Mouse (Mus musculus) intestine, embryonic 16.5 days (tissue): Measurements from ENCODE around the gene Pcsk5. TPM values are rescaled to one million over a fixed set of nuclear protein-coding genes. Genes with fewer than 3 reads are reported as not detected.

ENCODE experiments used
- ATAC-seq: fragments of 200-750 bp; cut with Nextera tagmentation; 2 replicates; pipeline ENCODE4 v1.8.0; 2017; ENCODE audit warnings: moderate TSS enrichment, moderate library complexity
- H3K27ac ChIP-seq: fragments of 300-500 bp; sonication (generic); 2 replicates; pipeline ENCODE4 v1.5.1; 2014; ENCODE audit warnings: mild to moderate bottlenecking, low read length
- H3K27me3 ChIP-seq: fragments of 300-500 bp; sonication (generic); replicated peaks from 2 replicates; pipeline ENCODE4 v1.6.1; 2014; ENCODE audit warnings: low read length, control low read depth, mixed read lengths; ENCODE audit not compliant: control insufficient read depth, insufficient read depth
- H3K36me3 ChIP-seq: fragments of 300-500 bp; sonication (generic); 2 replicates; pipeline ENCODE4 v1.6.1; 2014; ENCODE audit warnings: low read length, control low read depth; ENCODE audit not compliant: control insufficient read depth, insufficient read depth
- H3K4me1 ChIP-seq: fragments of 300-500 bp; sonication (generic); 2 replicates; pipeline ENCODE4 v1.6.1; 2014; ENCODE audit warnings: low read length, control low read depth, mixed read lengths; ENCODE audit not compliant: control insufficient read depth, insufficient read depth
- H3K4me2 ChIP-seq: fragments of 300-500 bp; sonication (generic); 2 replicates; pipeline ENCODE4 v1.6.1; 2014; ENCODE audit warnings: low read depth, low read length, control low read depth
- H3K4me3 ChIP-seq: fragments of 300-500 bp; sonication (generic); 2 replicates; pipeline ENCODE4 v1.5.1; 2014; ENCODE audit warnings: mild to moderate bottlenecking, low read length
- H3K9ac ChIP-seq: fragments of 300-500 bp; sonication (generic); 2 replicates; pipeline ENCODE4 v1.6.1; 2014; ENCODE audit warnings: low read depth, low read length
- H3K9me3 ChIP-seq: fragments of 300-500 bp; sonication (generic); 2 replicates; pipeline ENCODE4 v1.6.1; 2016; ENCODE audit warnings: low read length, control low read depth; ENCODE audit not compliant: control insufficient read depth
- WGBS: fragments of 180-500 bp; shearing (Covaris S2); extraction: QIAGEN DNeasy Blood & Tissue Kit; methylation state at CpG from one replicate; pipeline ENCODE4 v1.1.7; 2014; 5-methylcytosine and 5-hydroxymethylcytosine counted together
- polyA plus RNA-seq: library from polyadenylated mRNA; unstranded; fragments of >200 nt; fragmentation: Nextera tagmentation; extraction: Ambion mirVana; gene quantifications from 2 replicates; pipeline ENCODE4 v1.2.1, GENCODE M21; 2015

Gene Pcsk5
- polyA plus RNA-seq, 1 experiment from 2014 or later = 30.2 TPM

DNA sequence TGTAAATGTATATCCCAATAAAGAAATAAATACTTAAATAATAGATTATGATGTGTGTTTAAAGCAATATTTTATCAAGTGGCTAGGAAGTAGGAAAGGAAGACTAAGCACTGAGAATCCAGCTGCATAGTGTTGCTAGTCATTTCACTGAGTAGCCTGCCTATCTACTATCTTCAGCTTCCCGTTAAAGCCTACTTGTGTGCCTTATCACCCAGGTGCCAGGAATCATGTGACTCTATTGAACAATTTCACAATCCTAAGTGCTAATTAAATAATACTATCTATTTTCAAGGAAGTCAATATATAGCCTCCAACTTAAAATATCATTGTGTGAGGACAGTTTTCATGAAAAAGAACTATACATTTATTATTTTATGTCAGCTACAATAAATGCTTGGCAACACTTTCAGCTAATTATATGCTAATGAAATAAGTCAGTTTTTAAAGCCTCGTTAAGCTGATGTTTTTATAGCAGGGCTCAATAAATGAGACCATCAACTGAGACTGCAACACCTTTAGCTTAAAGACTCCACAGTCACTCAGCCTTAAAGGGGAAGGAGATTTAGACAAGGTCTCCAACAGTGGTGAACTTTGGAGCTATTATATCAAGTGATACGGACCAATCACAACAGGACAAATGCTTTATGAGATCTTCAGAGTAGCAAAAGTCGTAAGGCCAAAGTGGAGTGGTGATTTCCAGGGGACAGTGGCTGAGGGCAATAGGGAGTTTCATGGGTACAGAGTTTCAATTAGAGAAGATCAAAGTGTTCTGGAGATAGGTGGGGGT, 308.5 kb downstream of the Pcsk5 start:
- no peaks in the 10 kb centered on the region for H3K4me1 ChIP-seq
- H3K36me3 ChIP-seq = no peaks in the 10 kb centered on the region
- H3K9me3 ChIP-seq = no peaks in the 10 kb centered on the region
- peak overlapping the region; percentile 37; the same call in 1 of the 2 replicates for H3K27ac ChIP-seq
- 52% methylated on average over 4 of the region's 4 CpGs for WGBS
- no peaks in the 10 kb centered on the region for H3K27me3 ChIP-seq
- no peak overlapping the region for H3K4me2 ChIP-seq
- no peak overlapping the region for H3K9ac ChIP-seq
- no peak overlapping the region for H3K4me3 ChIP-seq
- peak; percentile 94 for ATAC-seq

DNA sequence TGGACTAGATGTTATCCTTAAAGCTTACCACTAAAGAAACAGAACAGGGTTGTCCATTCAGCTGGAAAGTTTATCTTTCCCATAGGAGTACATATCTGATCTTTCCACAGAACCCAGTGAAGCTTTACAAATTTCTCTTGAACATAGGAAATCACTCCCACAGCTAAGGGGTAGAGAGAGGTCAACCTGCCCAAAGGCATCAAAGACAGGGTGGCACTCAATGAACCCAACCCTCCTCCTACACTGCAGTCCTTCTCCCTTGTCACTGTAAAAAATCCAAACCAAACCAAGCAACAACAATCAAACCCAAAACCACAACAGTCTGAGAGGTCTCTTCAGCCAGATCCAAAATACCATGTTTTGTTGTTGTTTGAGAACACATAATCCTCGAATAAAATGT, 311.9 kb downstream of the Pcsk5 start:
- 73% methylated on average over 1 of the region's 1 CpGs for WGBS
- H3K4me2 ChIP-seq = no peak overlapping the region
- no peak overlapping the region for H3K4me3 ChIP-seq
- ATAC-seq = no peak
- H3K27me3 ChIP-seq = no peaks in the 10 kb centered on the region
- H3K9ac ChIP-seq = no peak overlapping the region
- no peaks in the 10 kb centered on the region for H3K36me3 ChIP-seq
- H3K9me3 ChIP-seq = no peaks in the 10 kb centered on the region
- no peaks in the 10 kb centered on the region for H3K4me1 ChIP-seq
- H3K27ac ChIP-seq = no peak overlapping the region

DNA sequence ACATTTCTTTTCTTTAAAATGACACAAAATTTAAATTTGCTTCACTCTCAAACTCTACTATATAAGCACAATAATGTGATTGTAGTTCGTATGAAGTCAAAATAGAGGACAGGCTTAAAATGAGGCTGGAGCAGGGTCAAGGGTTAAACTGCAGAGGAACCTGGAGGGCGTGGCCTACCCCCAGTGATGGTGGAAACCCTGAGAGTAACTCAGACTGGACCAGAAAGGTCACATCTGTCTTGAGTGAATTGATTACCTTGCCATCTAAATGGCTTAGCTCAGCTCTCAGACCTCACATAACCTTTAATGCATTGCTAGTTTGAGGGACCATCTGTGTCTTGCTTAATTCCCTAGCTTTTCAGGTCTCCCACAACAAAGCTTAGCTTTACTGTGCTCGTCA, 323.0 kb downstream of the Pcsk5 start:
- 57% methylated on average over 3 of the region's 3 CpGs for WGBS
- Histone ChIP-seq H3K4me3 (no peak overlapping the region), H3K27me3 (no peaks in the 10 kb centered on the region), H3K9me3 (no peaks in the 10 kb centered on the region), H3K9ac (no peak overlapping the region), H3K27ac (no peak overlapping the region), H3K4me1 (no peaks in the 10 kb centered on the region), H3K36me3 (no peaks in the 10 kb centered on the region), H3K4me2 (no peak overlapping the region)
- ATAC-seq = no peak

DNA sequence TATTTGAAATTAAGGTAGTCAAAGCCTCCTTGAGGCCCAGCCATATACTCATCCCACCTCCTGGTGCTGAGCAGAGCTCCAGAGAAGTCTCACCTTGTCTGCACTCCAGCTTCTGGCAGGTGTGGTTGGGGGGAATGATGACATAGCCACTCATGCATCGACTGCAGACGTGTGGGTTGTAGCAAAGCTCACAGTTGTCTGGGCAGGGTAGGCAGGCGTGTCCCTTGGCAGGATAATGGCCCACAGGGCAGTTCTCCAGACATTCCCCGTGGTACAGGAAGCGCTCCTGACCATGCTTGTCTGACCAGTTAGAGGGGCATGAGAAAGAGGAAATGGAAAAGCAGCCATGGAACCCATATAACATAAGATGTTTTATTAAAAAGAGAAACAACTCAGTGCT, 326.1 kb downstream of the Pcsk5 start:
- no peak overlapping the region for H3K9ac ChIP-seq
- no peak overlapping the region for H3K4me3 ChIP-seq
- no peaks in the 10 kb centered on the region for H3K4me1 ChIP-seq
- 82% methylated on average over 5 of the region's 5 CpGs for WGBS
- no peak overlapping the region for H3K4me2 ChIP-seq
- H3K9me3 ChIP-seq = no peaks in the 10 kb centered on the region
- no peak for ATAC-seq
- no peak overlapping the region for H3K27ac ChIP-seq
- no peaks in the 10 kb centered on the region for H3K27me3 ChIP-seq
- no peaks in the 10 kb centered on the region for H3K36me3 ChIP-seq

DNA sequence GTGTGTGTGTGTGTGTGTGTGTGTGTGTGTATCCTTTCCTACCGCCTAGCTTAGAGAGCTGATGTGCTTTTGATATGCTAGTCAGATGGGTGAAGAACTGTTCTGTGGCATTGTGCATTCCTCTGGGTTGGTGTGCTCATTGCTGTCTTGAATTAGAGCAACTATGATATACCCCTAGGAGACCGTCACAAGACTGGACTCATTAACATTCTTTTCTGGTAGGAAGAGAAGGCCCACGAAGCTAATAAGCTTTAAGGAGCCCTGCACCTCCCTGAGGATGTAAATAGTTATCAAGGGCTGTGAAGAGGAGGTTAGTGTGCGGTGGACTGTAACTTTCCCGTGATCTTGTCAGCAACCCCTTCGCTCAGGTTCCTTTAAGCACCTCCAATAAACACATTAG, 333.2 kb downstream of the Pcsk5 start:
- no peaks in the 10 kb centered on the region for H3K4me1 ChIP-seq
- no peaks in the 10 kb centered on the region for H3K36me3 ChIP-seq
- H3K27me3 ChIP-seq = no peaks in the 10 kb centered on the region
- H3K9ac ChIP-seq = no peak overlapping the region
- WGBS = 65% methylated on average over 6 of the region's 6 CpGs
- no peak for ATAC-seq
- H3K4me3 ChIP-seq = no peak overlapping the region
- H3K9me3 ChIP-seq = no peaks in the 10 kb centered on the region
- no peak overlapping the region for H3K27ac ChIP-seq
- no peak overlapping the region for H3K4me2 ChIP-seq

DNA sequence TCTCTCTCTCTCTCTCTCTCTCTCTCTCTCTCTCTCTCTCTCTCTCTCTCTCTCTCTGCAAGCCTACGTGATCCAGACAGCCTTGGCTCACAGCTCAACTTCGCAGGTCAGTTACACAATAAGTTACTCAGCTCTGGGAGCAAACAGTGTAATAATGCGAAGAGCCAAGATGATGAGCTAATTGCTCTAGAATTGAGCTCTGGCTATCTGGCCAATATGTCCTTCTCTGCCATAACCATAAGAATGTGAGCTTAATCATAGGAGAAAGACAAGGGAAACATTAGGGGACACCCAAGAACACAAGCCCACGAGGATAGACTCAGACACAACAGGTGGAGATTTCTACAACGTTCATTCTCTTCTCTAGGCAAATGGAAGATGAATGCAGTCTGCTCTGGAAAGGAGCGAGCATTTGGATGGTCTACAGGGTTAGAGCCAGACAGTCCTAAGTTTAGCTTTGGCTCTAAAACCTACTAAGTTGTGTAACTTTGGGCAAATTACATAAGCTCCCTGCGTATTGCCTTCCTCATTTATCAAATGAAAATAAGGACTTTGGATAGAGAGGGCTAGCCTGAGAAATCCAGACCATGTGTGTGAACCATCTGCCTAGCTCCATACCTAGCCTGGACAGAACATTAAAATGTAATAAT, 338.7 kb downstream of the Pcsk5 start:
- H3K27ac ChIP-seq = no peak overlapping the region
- no peak overlapping the region for H3K4me3 ChIP-seq
- H3K36me3 ChIP-seq = no peaks in the 10 kb centered on the region
- no peak overlapping the region for H3K4me2 ChIP-seq
- H3K9me3 ChIP-seq = no peaks in the 10 kb centered on the region
- no peak overlapping the region for H3K9ac ChIP-seq
- ATAC-seq = no peak
- H3K27me3 ChIP-seq = no peaks in the 10 kb centered on the region
- H3K4me1 ChIP-seq = no peaks in the 10 kb centered on the region
- 77% methylated on average over 7 of the region's 7 CpGs for WGBS

DNA sequence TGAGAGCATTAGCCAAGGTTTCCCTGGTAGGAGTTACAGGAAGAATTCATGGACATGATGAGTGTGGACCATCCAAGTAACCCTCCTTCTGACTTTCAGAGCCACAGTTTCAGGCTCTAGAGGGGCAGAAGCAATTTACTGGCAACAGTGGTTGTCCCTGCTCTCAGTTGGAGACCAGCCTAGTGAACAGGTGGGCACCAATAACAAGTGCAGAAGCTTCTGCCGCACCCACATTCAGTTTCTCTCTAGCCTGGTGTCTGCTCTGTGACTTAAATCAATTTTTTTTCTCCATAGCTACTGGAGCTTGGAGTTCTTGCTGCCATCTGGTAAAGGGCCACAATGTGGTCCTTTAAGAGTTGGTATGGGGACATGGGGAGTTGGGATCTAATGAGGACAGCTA, 341.3 kb downstream of the Pcsk5 start:
- Histone ChIP-seq H3K9ac (no peak overlapping the region), H3K36me3 (no peaks in the 10 kb centered on the region), H3K9me3 (no peaks in the 10 kb centered on the region), H3K4me2 (no peak overlapping the region), H3K27me3 (no peaks in the 10 kb centered on the region), H3K4me1 (no peaks in the 10 kb centered on the region), H3K4me3 (no peak overlapping the region), H3K27ac (no peak overlapping the region)
- 93% methylated on average over 1 of the region's 1 CpGs for WGBS
- no peak for ATAC-seq

DNA sequence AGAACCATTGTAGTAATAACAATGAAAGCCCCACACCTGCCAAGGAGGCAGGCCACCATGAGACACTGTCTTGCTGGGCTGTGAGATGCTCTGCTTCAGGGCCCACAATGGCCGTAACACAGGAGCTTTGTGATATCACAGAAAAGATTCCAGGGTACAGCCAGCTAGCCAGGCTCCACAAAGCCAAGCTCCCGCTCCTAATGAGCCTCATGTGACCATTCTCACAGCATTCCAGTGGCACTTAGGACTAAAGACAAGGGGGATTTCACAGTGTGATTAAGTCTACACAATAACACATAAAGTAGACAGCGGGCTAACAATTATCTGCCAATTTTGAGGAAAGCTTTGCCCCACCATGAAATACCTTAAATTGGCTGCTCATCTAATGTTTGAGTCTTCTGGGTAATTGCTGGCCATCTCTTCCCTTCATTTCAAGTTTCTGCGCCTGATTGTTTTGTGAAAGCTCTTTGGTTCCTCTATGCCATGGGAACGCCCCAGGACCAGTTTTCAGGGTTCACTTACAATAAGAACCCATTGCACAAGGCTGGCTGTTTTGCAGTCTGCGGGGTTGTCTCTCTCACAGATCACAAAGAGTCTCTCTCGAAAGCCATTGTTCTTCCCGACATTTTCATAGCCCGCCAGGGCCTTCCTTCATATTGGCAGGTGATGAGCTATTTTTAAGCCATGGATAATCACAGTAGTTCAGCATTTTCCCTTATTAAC, 345.4 kb downstream of the Pcsk5 start:
- Histone ChIP-seq H3K4me2 (no peak overlapping the region), H3K4me1 (peaks cover 10% of the 10 kb centered on the region), H3K36me3 (no peaks in the 10 kb centered on the region), H3K27me3 (no peaks in the 10 kb centered on the region), H3K27ac (no peak overlapping the region), H3K9me3 (no peaks in the 10 kb centered on the region), H3K9ac (no peak overlapping the region), H3K4me3 (no peak overlapping the region)
- ATAC-seq = no peak
- WGBS = 90% methylated on average over 9 of the region's 9 CpGs

DNA sequence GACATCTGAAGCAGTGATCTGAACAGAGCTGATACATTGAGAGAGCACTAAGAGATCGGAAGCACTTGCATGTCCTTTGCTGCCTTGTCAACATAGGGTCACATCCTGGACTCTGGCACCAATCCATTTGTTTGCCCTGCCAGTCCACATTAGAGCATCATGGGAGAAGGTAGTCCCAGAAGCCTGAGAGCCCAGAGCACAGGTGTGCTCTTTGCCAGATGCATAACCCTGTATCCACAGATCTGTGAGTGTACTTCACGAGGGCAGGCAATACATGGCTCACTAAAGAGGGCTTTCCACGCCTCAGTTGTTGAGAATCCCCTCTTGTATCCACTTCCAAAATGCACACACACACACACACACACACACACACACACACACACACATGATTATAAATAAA, 346.1 kb downstream of the Pcsk5 start:
- Histone ChIP-seq H3K4me1 (peaks cover 10% of the 10 kb centered on the region), H3K9me3 (no peaks in the 10 kb centered on the region), H3K9ac (no peak overlapping the region), H3K4me2 (no peak overlapping the region), H3K4me3 (no peak overlapping the region), H3K27me3 (no peaks in the 10 kb centered on the region), H3K36me3 (no peaks in the 10 kb centered on the region), H3K27ac (no peak overlapping the region)
- ATAC-seq = no peak
- WGBS = 97% methylated on average over 3 of the region's 3 CpGs
